Mouse (Mus musculus) neural tube, embryonic 14.5 days (tissue): ENCODE data around the gene Casc3. TPM values are rescaled to one million over a fixed set of nuclear protein-coding genes. Genes with fewer than 3 reads are reported as not detected.

Source experiments
- ATAC-seq: fragments of 200-750 bp; cut with Nextera tagmentation; 2 replicates; pipeline ENCODE4 v1.8.0; 2017; ENCODE audit warnings: low read depth, mild to moderate bottlenecking, moderate TSS enrichment, moderate library complexity
- H3K27ac ChIP-seq: fragments of 300-500 bp; sonication (generic); 2 replicates; pipeline ENCODE4 v1.5.1; 2014; ENCODE audit warnings: low read depth, mild to moderate bottlenecking, control low read depth, low read length, moderate library complexity, mixed read lengths
- H3K27me3 ChIP-seq: fragments of 300-500 bp; sonication (generic); 2 replicates; pipeline ENCODE4 v1.6.1; 2014; ENCODE audit warnings: low read length; ENCODE audit not compliant: control insufficient read depth, insufficient read depth
- H3K36me3 ChIP-seq: fragments of 300-500 bp; sonication (generic); 2 replicates; pipeline ENCODE4 v1.6.1; 2014; ENCODE audit warnings: low read length, mixed read lengths; ENCODE audit not compliant: control insufficient read depth, insufficient read depth
- H3K4me1 ChIP-seq: fragments of 300-500 bp; sonication (generic); 2 replicates; pipeline ENCODE4 v1.6.1; 2014; ENCODE audit warnings: low read length; ENCODE audit not compliant: control insufficient read depth, insufficient read depth
- H3K4me2 ChIP-seq: fragments of 300-500 bp; sonication (generic); 2 replicates; pipeline ENCODE4 v1.6.1; 2014; ENCODE audit warnings: mild to moderate bottlenecking, low read depth, low read length, control low read depth
- H3K4me3 ChIP-seq: fragments of 300-500 bp; sonication (generic); 2 replicates; pipeline ENCODE4 v1.5.1; 2014; ENCODE audit warnings: low read depth, low read length, control low read depth, mixed read lengths
- H3K9ac ChIP-seq: fragments of 300-500 bp; sonication (generic); replicated peaks from 2 replicates; pipeline ENCODE4 v1.6.1; 2014; ENCODE audit warnings: low read depth, mild to moderate bottlenecking, control low read depth, low read length, mixed read lengths
- H3K9me3 ChIP-seq: fragments of 300-500 bp; sonication (generic); 2 replicates; pipeline ENCODE4 v1.6.1; 2016; ENCODE audit warnings: low read length; ENCODE audit not compliant: control insufficient read depth
- WGBS: fragments of 180-500 bp; shearing (Covaris S2); extraction: QIAGEN DNeasy Blood & Tissue Kit; methylation state at CpG from one replicate; pipeline ENCODE4 v1.1.7; 2014; 5-methylcytosine and 5-hydroxymethylcytosine counted together
- polyA plus RNA-seq: library from polyadenylated mRNA; unstranded; fragments of >200 nt; fragmentation: Nextera tagmentation; extraction: Ambion mirVana; gene quantifications from 2 replicates; pipeline ENCODE4 v1.2.1, GENCODE M21; 2014

The Casc3 gene
- polyA plus RNA-seq, 1 experiment from 2014 or later = 47.9 TPM

DNA sequence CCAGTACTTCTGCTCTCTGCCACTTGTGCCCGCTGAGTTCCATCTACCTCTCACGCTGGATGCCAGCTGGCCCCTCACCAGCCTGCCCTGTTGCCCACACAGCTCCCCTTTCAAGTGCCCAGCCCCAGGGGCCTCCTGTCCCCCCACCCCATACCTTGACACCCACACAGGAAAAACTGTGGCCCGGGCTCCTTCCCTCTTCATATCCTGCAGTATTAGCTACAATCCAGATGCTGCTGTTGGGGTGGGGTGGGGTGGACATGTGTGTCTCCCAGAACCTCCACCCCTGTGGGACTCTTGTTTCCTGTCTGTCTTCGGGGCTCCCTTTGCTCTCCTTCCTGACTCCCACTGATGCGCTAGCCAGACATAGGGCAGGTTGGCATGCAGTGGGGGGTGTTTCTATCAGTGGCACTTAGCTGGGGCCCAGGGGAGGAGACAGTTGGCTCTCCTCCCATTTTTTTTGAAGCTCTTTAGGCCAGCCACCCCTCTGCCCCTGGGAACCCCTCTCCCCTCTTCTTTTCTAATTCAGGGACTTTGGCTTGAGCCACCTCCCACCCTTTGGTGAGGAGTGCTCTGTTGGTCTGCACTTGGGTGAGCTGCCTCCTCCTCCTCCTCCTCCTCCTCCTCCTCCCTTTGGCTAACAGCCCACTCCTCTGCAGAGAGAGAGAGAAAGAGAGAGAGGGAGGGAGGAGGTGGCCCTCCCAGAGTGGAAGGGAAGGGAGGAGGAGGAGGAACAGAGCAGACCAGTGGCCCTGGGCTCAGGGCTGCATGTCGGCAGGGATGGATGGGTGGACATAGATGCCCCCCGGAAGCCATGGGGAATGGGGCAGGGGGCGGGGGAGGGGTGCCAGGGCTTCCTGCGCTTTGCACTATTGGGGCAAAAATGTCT is 39.0 kb upstream of the Casc3 start:
- Histone ChIP-seq H3K4me1 (peaks cover 36% of the 10 kb centered on the region), H3K27me3 (no peaks in the 10 kb centered on the region), H3K4me2 (no peak overlapping the region), H3K36me3 (peaks cover 54% of the 10 kb centered on the region), H3K4me3 (no peak overlapping the region), H3K9ac (no peak overlapping the region), H3K27ac (peak overlapping the region; percentile 60; the same call in 1 of the 2 replicates), H3K9me3 (no peaks in the 10 kb centered on the region)
- peak; percentile 33; the same call in 1 of the 2 replicates for ATAC-seq
- 26% methylated on average over 7 of the region's 9 CpGs for WGBS

DNA sequence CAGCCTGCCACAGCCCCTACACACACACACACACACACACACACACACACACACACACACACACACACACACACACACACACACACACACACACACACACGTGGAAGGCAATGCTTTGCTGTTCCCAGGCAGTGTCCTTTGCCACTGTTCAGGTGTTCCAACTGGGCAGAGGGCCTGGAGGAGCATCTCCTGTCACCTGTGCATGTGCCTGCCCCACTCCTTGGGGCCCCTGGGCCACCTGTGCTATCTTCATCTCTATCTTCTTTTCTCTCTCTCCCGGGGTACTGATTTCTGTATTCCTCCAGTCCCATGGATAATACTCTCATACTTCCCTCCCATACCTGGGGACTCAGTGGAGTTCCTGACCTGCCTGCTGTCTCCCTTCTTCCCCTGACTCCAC is 38.4 kb upstream of the Casc3 start:
- WGBS = 33% methylated on average over 2 of the region's 2 CpGs
- 0 out of 2 replicates have a peak, but pooled peaks have one; percentile 0 for ATAC-seq
- no peak overlapping the region for H3K9ac ChIP-seq

DNA sequence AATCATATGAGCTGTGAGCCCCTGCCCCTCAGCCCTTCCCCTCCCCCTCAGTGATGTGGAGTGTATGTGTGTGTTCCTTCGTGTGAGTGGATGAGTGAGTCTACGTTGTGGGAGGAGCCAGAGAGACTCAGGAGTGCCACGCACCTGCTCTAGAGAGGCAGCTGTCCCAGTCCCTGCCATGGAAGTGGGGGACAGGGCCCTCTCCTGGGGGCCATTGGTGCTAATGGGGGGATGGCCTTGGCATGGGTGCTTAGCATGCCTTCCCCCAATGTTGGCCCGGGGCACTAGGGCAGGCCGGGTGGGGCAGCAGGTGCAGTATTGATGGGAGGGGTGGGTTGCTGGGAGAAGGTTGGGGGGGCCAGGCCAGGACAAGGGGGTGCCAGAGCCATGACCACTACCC is 37.9 kb upstream of the Casc3 start:
- ATAC-seq = peak; percentile 33; the same call in 1 of the 2 replicates
- H3K9me3 ChIP-seq = no peaks in the 10 kb centered on the region
- WGBS = 29% methylated on average over 5 of the region's 5 CpGs
- H3K4me2 ChIP-seq = peak overlapping the region; percentile 8; the same call in 1 of the 2 replicates
- H3K27ac ChIP-seq = peak overlapping the region; percentile 60
- H3K4me3 ChIP-seq = no peak overlapping the region
- H3K9ac ChIP-seq = no peak overlapping the region
- H3K4me1 ChIP-seq = peaks cover 36% of the 10 kb centered on the region
- no peaks in the 10 kb centered on the region for H3K27me3 ChIP-seq
- peaks cover 52% of the 10 kb centered on the region for H3K36me3 ChIP-seq

More for the DNA sequence above, 38.4 kb upstream of the Casc3 start:
- H3K4me1 ChIP-seq = peaks cover 36% of the 10 kb centered on the region
- H3K9me3 ChIP-seq = no peaks in the 10 kb centered on the region
- H3K4me2 ChIP-seq = no peak overlapping the region
- no peak overlapping the region for H3K4me3 ChIP-seq
- peak overlapping the region; percentile 60 for H3K27ac ChIP-seq
- H3K36me3 ChIP-seq = peaks cover 54% of the 10 kb centered on the region
- no peaks in the 10 kb centered on the region for H3K27me3 ChIP-seq

DNA sequence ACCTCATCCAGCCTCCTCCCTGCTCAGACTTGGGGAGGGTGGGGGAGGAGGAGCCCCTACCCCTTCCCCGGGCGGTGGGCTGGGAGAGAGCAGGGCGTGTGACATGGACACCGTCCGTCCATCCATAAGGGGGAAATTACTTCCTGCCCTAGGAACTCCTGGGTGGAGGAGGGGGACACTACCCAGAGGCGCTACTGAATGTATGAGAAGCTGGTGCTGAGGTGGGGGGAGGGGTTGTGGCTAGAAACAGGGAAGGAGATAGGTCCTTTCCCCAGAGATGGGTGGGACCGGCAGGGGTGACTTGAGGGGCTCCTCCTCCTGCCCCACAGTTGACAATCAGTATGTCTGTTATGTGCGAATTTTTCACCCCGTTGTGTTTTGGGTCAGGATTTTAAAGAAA is 37.4 kb upstream of the Casc3 start:
- Histone ChIP-seq H3K9me3 (no peaks in the 10 kb centered on the region), H3K4me3 (no peak overlapping the region), H3K4me2 (peak overlapping the region; percentile 8; the same call in 1 of the 2 replicates), H3K27me3 (no peaks in the 10 kb centered on the region), H3K4me1 (peaks cover 37% of the 10 kb centered on the region), H3K36me3 (peaks cover 48% of the 10 kb centered on the region), H3K27ac (peak overlapping the region; percentile 60; the same call in 1 of the 2 replicates), H3K9ac (peak overlapping the region; percentile 16; the same call in 1 of the 2 replicates)
- 16% methylated on average over 9 of the region's 9 CpGs for WGBS
- peak; percentile 44; the same call in 1 of the 2 replicates for ATAC-seq

DNA sequence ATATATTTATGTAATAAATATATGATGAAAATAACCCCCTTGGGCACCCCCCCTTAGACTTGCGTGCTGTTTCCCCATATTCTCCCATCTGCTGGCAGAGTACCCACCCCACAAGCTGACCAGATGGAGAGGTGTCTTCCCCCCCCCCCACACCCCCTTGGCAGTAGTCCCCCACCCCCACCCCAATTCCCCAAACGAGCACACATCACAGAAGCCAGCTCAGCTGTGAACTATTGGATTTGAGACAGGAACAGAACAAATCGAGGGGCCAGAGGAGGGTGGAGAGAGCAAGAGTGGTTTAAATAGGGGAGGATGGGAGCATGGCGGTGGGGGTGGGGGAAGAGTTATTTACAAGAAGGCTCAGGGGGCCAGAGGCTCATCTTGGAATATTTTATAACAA is 37.0 kb upstream of the Casc3 start:
- peak overlapping the region; percentile 26 for H3K4me2 ChIP-seq
- H3K9me3 ChIP-seq = no peaks in the 10 kb centered on the region
- peaks cover 42% of the 10 kb centered on the region for H3K4me1 ChIP-seq
- H3K9ac ChIP-seq = 0 out of 2 replicates have a peak overlapping the region, but pooled peaks have one; percentile 16
- WGBS = 7% methylated on average over 4 of the region's 4 CpGs
- ATAC-seq = no peak
- H3K36me3 ChIP-seq = peaks cover 46% of the 10 kb centered on the region
- peak overlapping the region; percentile 4; the same call in 1 of the 2 replicates for H3K4me3 ChIP-seq
- H3K27me3 ChIP-seq = no peaks in the 10 kb centered on the region
- H3K27ac ChIP-seq = peak overlapping the region; percentile 64; the same call in 1 of the 2 replicates

DNA sequence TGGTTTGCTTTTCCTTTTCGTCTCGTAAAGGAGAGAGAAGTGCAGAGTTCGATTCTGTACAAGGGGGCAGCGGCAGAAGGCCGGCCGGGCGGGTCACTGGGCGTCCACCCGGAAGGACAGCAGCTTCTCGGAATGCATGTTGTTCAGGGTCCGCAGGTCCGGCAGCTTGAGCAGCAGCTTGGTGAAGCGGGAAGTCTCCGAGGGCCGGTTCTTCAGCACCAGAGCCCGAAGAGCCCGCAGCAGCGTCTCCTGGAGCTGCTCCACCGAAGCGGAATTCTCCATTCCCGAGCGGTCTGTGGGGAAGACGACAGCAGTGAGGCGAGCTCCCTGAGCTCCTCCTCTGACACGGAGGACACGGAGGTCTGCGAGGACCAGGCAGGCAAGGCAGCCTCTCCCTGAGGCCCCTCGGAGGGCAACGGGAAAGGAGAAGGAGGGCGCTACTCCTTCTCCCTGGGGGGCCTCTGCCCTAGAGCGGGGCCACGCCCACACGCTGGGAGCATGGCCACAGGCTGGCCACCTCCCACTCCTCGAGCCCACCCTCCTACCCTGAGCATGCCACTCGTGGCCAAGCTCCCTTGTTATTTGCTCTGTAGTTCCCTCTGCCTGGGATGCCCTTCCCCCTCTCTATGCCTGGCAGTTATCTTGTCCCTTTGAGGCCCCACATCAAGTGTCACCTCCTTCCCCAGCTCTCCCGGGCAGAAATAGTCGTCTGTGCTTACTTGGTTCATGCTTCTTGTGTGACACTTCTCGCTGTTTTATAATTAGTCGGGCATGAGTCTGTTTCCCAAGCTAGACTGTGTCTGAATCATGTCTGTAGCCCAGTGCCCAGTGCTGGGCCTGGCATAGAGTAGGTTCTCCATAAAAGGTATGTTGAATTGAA is 36.3 kb upstream of the Casc3 start:
- peaks cover 44% of the 10 kb centered on the region for H3K4me1 ChIP-seq
- peak overlapping the region; percentile 64 for H3K27ac ChIP-seq
- peaks cover 39% of the 10 kb centered on the region for H3K36me3 ChIP-seq
- 21% methylated on average over 38 of the region's 39 CpGs for WGBS
- no peaks in the 10 kb centered on the region for H3K27me3 ChIP-seq
- no peak for ATAC-seq
- no peaks in the 10 kb centered on the region for H3K9me3 ChIP-seq
- peak overlapping the region; percentile 26 for H3K4me2 ChIP-seq
- H3K4me3 ChIP-seq = peak overlapping the region; percentile 4; the same call in 1 of the 2 replicates
- H3K9ac ChIP-seq = peak overlapping the region; percentile 16; the same call in 1 of the 2 replicates

DNA sequence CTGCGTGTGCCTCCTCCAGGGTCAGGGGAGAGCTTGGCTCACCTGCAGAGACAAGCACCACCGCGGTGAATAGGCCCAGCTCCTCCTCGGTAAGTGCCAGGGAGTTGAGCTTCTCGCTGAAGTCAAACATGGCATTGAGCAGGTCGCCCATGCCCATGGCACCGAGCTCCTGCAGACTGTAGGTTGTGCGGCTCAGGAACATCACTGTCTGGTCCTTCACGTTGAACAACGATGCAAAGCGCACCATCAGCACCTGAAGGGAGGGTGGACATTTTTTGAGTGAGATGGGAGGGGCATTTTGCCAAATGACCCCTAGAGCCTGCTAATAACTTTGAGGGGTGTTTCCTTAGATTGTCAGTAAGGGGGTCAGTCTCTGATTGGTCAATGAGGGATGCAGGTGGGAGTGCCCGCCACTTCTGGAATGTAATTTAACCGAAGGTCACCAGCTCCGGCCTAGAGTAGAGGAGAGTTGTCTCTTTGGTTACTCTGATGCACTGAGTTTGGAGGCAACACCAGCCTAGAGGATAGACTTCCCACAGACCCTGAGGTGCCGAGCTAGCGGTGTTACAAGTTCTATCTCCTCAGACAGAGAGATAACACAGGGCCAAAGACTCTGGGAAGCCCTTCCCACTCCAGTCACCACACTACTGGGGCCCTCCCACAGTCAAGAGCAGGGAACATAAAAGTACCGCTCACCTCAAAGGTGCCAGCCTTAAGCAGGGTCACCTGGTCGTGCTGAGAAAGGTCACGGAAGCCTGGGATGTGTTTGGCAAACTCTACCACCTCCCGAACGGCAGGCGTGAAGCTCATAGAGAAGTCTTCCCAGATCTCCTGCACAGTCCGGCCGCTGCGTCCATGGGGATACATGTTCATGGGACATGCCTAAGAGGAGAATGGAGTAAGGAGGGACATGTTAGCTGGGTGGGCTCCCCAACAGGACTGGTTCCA is 35.4 kb upstream of the Casc3 start:
- no peak for ATAC-seq
- Histone ChIP-seq H3K4me1 (peaks cover 51% of the 10 kb centered on the region), H3K27me3 (no peaks in the 10 kb centered on the region), H3K4me2 (0 out of 2 replicates have a peak overlapping the region, but pooled peaks have one; percentile 26), H3K4me3 (no peak overlapping the region), H3K9me3 (no peaks in the 10 kb centered on the region), H3K27ac (0 out of 2 replicates have a peak overlapping the region, but pooled peaks have one; percentile 64), H3K9ac (0 out of 2 replicates have a peak overlapping the region, but pooled peaks have one; percentile 11), H3K36me3 (peaks cover 30% of the 10 kb centered on the region)
- whole genome bisulfite sequencing = 91% methylated on average over 25 of the region's 25 CpGs
